Mouse (Mus musculus) layer of hippocampus, adult 8-10 months (tissue): Measurements from ENCODE around the gene Gm42957. TPM values are rescaled to one million over a fixed set of nuclear protein-coding genes. Genes with fewer than 3 reads are reported as not detected.
"Not testable (repeated sequence)": the region's sequence is repeated elsewhere in the genome, so short reads cannot be mapped to it uniquely, and the experiment has no call there.

Source experiments
- DNase-seq, 2 experiments: peaks; one replicate each; pipeline ENCODE4 v3.0.0; 2022; ENCODE audit warnings: low spot score in 2 of 2
- total RNA-seq, 4 experiments: library from RNA; stranded (reverse); gene quantifications; 2 replicates each; pipeline ENCODE4 v1.2.4; 2022

Gene Gm42957
- total RNA-seq: 1 to 10 TPM in 1 of 4 experiments, under 1 TPM in 3; 0.36 to 1.1 (median 0.66) TPM

DNA sequence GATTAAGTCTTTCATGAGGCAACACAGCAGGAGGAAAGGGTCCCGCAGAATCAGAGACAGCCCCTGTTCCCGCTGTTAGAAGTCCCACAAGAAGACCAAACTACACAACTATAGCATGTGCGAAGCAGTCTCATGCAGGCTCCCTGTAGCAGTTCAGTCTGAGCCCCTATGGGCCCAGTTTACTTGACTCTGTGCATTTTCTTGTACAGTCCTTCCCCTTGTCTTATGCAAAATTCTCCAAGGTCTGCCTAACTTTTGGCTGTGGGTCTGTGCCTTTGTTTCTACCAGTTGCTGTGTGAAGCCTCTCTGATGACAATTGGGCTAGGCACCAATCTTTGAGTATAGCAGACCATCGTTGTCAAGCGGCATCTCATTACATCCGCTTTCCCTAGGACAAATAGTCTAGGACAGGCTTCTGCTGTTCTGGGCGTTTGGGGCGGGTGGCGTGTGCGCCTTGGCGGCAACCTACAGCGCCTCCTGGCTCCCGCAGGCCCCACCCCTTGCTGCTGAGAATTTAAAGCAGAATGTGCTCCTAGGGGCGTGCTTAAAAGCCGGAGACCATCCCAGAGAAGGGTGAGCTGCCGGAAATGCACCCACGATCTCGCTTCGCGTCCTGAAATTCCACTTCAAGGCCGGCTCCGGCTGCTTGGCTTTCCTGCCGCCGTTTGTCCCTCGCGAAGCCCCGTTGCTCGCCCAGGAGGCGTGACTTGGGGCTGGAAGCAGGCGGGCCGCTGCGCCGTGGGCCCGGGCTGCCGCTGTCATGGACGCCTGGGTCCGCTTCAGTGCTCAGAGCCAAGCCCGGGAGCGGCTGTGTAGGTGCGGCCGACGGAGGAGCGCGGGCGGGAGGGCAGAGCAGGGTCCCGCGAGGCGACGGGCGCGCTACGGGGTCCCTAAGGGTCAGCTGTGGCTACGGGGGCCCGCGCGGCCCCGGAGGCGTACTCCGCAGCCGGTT lies at the start of gene Gm42957, which contains the start of gene Pex11b:
Gene Gm42957 (plus strand): TSS at position 547 of the 952 bp plus-strand sequence.
Gene Pex11b (plus strand): TSS at position 449 of the 952 bp plus-strand sequence.
- DNase-seq: peak; percentile 79 to 86

DNA sequence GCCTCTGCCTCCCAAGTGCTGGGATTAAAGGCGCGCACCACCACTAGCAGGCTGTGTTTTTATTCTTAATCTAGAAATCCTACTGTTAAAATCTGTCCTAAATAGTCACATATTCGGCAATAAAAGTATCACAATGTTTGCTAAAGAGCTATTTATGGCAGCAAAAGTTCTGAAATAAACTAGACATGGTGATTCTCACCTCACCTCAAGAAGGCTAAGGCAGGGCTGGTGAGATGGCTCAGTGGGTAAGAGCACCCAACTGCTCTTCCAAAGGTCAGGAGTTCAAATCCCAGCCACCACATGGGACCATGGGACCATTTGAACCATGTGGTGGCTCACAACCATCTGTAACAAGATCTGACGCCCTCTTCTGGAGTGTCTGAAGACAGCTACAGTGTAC lies 44.6 kb upstream of the Gm42957 start:
- DNase-seq: no peak

DNA sequence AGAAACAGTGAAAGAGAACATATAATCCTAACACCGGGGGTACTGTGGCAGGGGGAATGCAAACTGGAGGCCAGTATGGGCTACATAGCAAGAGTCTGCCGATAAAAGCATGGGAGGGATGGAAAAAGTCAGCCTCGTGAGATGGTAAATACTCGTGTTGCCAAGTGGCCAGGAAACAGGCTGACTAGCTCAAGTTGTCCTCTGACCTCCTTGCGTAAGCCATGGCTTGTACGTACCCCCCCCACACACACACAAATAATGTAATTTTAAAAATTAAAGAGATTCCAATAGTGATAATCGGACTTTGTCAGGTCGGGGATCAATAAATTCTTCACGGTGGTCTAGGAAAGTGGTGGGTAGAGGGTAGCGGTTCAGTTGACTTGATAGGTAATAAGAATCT lies 41.9 kb upstream of the Gm42957 start:
- no peak for DNase-seq

DNA sequence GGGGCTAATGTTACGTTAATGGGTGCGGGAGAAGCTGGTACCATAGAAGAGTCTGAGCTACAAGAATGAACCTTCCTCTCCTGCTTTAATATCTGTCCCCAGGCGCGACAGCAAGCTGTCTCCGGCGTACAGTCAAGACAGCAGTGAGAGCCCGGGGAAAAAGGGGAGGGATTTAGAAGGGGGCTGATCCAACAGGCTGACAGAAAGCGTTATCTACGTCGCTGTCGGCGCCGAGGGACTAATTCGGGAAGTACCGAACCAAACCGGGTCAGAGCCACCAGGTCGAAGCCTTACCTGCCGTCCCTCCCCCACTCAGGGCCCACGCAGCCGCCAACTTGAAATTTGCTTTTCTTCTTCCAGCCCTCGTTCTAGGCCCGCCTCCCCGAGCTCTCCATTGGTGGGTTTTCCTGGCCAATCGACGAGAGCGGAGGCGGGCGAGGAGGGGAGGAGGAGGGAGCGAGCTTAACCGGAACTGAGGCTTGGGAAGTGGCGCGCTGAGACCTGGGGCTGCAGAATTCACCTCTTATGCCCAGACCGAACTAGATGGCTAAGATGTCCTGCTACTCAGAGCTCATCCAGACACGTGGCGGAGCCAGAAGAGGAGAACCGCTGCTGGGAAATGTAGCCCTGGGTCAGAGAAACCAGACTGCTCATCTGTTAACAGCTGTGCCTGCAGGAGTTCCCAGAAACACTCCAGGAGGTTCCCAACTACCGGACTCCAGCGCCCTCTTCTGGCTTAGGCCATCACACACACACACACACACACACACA lies 41.3 kb upstream of the Gm42957 start, which contains the start of gene Polr3gl:
Gene Polr3gl (minus strand): TSS at position 392 of the 771 bp plus-strand sequence.
- DNase-seq: peak; percentile 92 to 93

DNA sequence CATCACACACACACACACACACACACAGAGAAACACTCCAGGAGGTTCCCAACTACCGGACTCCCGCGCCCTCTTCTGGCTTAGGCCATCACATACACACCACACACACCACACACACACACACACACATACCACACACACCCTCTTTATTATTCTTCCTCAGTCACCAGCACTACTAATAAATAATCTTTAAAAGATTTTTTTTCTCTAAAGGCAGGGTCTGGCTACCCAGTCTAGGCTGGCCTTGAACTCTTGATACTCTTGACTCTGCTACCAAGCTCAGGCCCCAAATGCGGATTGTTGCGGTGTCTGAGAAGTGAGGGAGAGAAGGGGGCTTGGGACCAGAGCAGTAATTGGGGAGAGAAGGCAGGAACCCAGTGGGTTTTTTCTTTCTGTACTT lies 40.4 kb upstream of the Gm42957 start:
- DNase-seq: no peak

DNA sequence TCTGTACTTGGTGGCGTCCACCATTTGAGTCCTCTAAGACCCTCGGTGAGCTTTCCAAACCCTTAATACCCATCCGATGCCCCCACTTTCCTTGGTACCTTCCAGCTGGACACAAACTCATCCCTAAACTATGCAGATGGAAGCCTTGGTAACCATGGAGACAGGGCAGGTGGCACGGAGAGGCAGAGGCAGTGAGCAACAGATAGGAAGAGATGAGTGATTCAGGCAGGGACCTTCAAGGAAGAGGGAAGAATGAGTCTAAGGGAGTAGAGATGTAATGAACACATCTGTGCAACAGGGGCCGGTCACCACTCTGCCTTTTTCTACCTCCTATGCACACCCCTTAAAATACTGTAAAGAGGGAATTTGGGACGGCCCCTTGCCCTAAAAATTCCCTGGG lies 39.6 kb upstream of the Gm42957 start:
- peak; percentile 51 to 60 for DNase-seq

DNA sequence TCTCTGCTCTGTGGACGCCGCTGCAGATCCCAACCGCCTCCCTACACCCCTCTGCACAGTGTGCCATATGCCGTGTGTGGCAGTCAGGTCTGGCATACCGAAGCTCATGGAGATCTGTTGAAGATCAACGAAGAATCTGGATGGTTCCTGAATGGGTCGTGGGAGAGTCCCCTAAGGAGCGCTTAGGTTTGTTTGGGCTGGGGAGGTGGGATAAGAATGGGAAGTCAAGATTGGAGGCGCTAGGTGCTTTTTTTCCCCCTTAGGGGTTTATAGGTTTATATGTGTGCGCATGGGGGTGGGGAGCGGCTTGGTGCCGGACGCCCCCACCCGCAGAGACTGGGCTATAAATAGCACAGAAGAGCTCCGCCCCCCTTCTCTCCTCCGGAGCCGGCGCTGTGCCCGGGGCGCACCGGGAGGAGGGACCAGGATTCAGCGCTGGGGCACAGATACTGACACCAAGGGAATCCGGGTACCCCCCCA lies 39.0 kb upstream of the Gm42957 start, which contains the start of gene Ankrd34a:
Gene Ankrd34a (plus strand): TSS at position 409 of the 480 bp plus-strand sequence.
- DNase-seq: peak; percentile 75 to 76

DNA sequence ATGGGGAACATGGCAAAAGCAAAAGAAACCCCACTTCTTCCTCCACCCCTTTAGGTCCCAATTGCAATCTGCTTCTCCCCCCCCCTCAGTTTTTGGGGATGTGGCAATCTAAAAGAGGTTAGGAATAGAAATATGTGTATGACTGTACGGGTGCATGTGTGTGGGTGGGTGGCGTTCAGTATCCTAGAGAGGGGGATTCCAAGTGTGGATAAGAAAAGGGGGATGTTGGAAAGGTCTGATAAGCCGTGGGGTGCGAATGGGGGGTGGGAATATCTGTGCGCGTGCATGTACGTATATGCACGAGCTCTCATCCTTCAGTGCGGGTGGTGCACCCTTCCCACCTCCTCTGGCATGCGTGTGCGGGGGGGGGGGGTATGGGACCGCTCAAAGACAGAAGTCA lies 38.4 kb upstream of the Gm42957 start:
- no peak for DNase-seq

DNA sequence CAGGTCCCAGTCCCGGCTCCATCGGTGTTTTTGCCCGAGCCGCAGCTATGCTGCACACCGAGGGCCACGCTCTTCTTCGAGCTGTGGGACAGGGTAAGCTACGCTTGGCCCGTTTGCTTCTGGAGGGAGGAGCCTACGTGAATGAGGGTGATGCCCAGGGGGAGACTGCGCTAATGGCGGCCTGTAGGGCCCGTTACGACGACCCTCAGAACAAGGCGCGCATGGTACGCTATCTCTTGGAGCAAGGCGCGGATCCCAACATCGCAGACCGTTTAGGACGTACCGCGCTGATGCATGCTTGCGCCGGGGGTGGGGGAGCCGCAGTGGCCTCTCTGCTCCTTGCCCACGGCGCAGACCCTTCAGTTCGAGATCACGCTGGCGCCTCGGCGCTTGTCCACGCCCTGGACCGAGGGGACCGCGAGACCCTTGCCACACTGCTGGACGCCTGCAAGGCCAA lies 37.8 kb upstream of the Gm42957 start:
- DNase-seq: peak in 1 of 2 experiments; percentile 40

DNA sequence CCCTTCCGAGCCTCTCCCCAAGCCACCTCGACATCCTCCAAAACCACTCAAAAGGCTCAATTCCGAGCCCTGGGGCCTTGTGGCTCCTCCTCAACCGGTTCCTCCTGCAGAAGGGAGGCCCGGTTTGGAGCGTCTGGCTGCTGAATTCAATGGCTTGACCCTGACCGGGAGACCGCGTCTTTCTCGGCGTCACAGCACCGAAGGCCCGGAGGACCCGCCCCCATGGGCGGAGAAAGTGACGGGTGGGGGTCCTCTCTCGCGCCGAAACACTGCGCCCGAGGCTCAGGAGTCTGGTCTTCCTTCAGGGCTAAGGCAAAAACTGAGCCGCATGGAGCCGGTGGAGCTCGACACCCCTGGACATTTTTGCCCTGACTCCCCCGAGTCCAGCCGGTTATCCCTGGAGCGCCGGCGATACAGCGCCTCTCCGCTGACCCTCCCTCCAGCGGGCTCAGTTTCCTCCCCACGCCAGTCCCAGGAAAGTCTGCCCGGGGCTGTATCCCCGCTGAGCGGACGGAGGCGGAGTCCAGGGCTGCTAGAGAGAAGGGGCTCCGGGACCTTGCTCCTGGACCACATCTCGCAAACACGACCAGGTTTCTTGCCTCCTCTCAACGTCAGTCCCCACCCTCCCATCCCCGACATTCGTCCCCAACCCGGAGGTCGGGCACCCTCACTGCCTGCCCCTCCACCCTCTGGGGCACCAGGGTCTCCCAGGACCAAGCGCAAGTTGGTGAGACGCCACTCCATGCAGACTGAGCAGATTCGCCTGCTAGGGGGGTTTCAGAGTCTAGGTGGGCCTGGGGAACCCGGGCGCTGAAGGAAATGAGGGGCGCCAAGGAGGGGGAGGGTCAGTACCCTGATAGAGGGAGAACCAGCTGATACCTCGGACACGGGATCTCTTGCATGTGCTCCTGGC lies 36.9 kb upstream of the Gm42957 start:
- DNase-seq: peak; percentile 50 to 61

DNA sequence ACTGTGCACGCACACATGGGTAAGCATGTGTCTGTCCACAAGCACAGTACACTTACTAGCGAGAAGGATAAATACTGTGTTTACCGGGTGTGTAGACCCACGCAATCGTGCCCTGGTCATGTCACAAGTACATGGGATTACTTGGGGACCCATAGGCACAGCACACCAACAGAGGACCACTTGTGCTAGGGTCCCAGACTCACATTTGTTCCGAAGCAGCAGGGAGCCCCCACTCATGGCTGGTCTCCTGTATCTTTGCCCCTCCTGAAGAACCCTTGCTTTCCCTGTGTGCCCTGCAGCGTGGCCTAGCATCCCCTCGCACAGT lies 36.2 kb upstream of the Gm42957 start:
- DNase-seq: no peak

DNA sequence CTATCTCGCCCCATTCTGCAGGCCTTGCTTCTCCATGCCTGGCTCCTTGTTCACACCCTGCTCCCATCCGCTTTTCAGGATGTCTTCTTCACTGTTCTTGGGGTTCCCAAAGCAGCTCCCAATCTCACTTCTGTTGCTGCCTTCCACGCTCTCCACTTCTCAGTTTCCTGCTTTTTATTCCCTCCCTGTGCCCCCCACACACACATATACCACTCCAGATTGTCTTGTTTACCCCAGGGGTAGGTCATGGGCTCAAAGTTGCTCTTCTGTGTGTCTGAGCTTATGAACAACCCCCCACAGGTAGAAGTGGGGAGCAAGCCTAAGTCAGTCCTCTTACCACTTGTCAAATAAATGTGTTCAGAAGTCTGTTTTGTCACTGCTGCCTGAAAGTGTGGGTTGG lies 35.9 kb upstream of the Gm42957 start:
- no peak for DNase-seq

DNA sequence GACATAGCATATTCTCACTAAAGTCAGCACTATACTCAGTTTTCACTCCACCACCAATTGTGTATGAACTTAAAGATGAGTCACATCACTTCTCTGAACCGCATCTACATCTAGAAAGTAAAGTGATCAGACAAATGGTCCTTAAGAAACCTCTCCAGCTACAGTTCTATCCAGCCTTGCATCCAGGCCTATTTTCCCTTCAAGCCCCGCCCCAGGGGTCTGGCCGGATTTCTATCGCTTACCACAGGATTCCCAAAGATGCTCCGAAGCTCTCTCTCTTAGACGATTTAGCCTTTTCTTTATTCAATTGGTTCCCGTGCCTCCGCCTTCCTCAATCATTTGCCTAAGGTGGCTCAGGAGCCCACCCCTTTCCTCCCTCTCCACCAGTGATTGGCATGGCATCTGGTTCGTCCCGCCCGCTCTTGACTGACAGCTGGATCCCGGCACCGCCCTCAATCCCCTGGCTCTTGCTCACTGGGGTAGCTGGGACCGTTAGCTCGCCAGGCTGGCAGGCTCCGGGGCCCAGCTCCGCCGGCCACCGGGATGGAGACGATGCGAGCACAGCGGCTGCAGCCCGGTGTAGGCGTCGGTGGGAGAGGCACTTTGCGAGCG lies 34.5 kb upstream of the Gm42957 start, which contains the start of gene Lix1l:
Gene Lix1l (plus strand): TSS at position 511 of the 612 bp plus-strand sequence.
- peak; percentile 93 to 95 for DNase-seq

DNA sequence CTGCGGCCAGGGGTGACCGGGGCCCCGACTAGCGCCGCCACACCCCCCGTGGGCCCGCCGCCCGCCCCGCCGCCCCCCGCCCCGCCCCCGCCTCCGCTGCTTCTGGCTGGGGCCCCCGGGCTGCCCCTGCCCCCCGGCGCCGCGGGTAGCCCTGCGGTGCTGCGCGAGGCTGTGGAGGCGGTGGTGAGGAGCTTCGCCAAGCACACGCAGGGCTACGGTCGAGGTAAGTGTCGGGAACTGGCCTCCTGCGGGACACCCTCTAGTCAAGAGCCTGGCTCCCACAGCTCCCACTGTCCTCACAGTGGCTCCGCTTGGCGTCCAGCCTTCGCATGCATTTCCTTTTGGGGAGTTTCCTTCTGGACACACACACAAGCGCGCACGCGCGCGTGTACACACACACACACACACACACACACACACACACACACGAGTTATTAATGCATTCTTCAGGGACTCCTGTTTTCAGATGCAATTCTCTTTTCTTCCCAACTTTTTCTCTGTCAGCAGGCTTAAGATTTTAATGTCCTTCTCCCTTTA lies 34.0 kb upstream of the Gm42957 start:
- peak in 1 of 2 experiments; percentile 68 for DNase-seq

DNA sequence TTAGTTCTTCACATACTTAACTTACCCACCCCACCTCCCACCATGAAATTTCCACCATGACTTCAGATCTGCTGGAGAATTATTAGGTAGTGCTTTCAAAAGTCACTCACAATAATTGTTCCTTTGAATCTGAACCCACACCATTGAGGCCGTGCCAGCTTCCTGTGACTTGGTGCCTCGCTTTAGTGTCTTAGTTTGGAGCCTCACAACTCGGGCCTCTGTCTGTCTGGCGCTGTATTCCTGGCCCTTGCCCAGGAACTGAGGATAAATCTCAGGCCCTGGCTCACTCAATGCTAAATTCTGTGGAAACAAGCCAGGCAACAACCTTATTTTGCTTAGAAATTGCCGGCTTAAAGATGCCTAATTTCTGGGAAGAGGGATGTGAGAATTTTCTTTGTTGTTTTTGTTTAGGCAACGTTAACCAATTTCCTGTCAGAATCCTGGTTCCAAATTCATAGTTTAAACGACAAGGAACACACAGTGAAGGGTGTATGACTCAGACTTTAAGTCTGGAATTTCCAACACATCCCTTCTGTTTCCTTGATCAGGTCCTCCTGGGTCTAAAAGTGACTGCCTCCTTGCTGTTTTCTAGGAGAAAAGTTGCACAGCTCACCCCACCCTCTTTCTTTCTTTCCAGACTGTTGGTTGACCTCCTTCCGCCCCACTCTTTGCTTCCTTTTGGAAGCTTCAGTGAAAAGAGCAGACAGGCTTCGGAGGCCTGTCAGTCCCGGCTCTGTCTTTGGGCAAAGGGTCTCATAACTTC lies 33.2 kb upstream of the Gm42957 start:
- DNase-seq: no peak

DNA sequence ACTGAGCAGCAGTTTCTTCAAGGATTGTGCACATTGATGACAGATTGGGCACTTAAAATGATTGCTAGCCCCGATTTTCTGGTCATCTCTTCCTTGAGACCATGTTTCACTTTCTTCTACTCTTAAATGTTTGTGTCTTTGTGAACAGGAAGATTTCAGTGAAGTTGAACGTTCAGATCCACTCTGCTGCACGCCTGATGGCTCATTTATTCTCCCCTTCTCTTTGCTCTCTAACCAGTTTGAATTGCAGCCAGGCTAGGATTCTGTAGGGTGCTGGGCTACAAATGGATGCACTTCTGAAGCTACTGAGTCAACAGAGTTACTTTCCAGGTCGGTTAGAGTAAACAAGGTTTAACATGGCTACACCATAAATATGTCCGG lies 32.6 kb upstream of the Gm42957 start:
- DNase-seq: no peak

DNA sequence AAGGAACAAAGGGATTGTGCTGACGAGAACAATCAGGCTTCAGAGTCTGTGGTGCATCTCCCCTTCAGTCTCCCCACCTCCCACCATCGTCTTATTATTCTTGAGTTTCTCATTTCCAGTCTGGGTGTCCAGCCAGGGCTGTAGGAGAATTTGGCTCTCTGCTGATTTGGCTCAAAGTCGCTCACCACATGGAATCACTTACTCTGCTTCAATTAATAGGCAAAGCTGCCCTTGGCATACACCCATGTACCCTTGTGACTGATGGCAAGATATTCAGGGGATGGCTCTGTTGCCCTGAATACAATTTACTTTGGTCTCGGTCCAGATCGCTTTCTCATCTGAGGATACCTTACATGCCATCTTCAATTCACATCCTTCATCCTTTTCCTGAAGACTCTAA lies 32.0 kb upstream of the Gm42957 start:
- DNase-seq: no peak

DNA sequence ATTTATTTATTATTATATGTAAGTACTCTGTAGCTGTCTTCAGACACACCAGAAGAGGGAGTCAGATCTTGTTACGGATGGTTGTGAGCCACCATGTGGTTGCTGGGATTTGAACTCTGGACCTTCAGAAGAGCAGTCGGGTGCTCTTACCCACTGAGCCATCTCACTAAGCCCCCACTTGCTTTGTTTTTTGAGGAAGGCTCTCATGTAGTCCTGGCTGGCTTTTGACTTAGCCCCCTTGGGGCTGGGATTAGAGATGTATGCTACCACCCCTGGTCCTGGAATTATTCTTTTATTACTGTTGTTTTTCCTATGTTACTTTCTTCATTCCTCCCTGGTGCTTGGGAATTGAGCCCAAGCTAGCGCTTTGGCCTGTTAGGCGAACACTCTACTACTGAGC lies 29.3 kb upstream of the Gm42957 start:
- DNase-seq: not testable (repeated sequence)

DNA sequence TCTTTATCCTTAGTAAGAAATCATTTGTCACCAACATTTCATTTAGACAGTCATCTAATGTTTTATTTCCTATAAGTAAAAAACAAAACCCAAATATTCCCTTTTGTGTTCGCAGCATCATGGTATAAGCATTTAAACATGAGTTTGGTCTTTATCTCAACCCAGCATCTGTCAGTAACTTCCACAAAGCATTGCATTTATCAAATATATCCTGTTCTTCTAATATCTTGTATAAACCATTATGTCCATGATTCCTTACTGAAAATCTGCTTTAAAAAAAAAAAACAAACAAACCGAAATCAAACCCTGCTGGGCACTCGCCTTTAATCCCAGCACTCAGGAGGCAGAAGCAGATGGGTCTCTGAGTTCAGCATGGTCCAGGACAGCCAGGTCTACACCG lies 28.7 kb upstream of the Gm42957 start:
- no peak for DNase-seq
